Mouse (Mus musculus): Measurements from ENCODE around the gene Txndc2.

The Txndc2 gene

GRCm38 (mm10) chr17:65611721-65612120, 30.2 kb downstream of the Txndc2 start:
- no peak for DNase-seq

- no peak for DNase-seq
Observed at GRCm38 (mm10) chr17:65608743-65609142, 33.2 kb downstream of the Txndc2 start.

- no peak for DNase-seq
Observed at GRCm38 (mm10) chr17:65608312-65608687, 33.7 kb downstream of the Txndc2 start.

- no peak for DNase-seq
Observed at GRCm38 (mm10) chr17:65607574-65608311, 34.2 kb downstream of the Txndc2 start.

- DNase-seq = no peak
Observed at GRCm38 (mm10) chr17:65606014-65606413, 36.0 kb downstream of the Txndc2 start.

GRCm38 (mm10) chr17:65604892-65605291, 37.1 kb downstream of the Txndc2 start:
- DNase-seq = no peak

- DNase-seq = no peak
Observed at GRCm38 (mm10) chr17:65604315-65604714, 37.7 kb downstream of the Txndc2 start.

- DNase-seq = no peak
Observed at GRCm38 (mm10) chr17:65597857-65598486, 44.0 kb downstream of the Txndc2 start.

GRCm38 (mm10) chr17:65594687-65595086, 47.3 kb downstream of the Txndc2 start:
- DNase-seq = no peak

Measured in kidney, adult 18-20 months (tissue).